Mouse (Mus musculus) cerebellum, adult 9-11 months (tissue): Measurements from ENCODE around the gene Vezf1.

Experiments used
- DNase-seq: peaks from one replicate; pipeline ENCODE4 v3.0.0; 2022

Gene Vezf1

GRCm38 (mm10) chr11:88129281-88129680, 61.2 kb downstream of the Vezf1 start:
- peak; percentile 17 for DNase-seq

- peak; percentile 62 for DNase-seq
Observed at GRCm38 (mm10) chr11:88129935-88130334, 61.9 kb downstream of the Vezf1 start.

- DNase-seq, result peak; percentile 46
Observed at GRCm38 (mm10) chr11:88131847-88132246, 63.8 kb downstream of the Vezf1 start.
